Mouse (Mus musculus) CH12.LX (cell line): ENCODE measurements around the gene Arhgef12. TPM values are rescaled to one million over a fixed set of nuclear protein-coding genes. Genes with fewer than 3 reads are reported as not detected.

Experiments used
- DNase-seq: peaks from one replicate; pipeline ENCODE4 v3.0.0-alpha.2; 2013; ENCODE audit errors: extremely low read depth
- H3K27ac ChIP-seq: 2 replicates; pipeline ENCODE4 v1.5.1; 2012; ENCODE audit warnings: low read depth, mild to moderate bottlenecking, control low read depth, moderate library complexity; ENCODE audit not compliant: insufficient read depth
- H3K27me3 ChIP-seq: replicated peaks from 2 replicates; pipeline ENCODE3; 2012; ENCODE audit warnings: inconsistent platforms
- H3K36me3 ChIP-seq, 2 experiments: replicated peaks in 1 of 2; 2 replicates each; pipeline versions ENCODE3 to v1.6.1; 2012; ENCODE audit warnings: inconsistent platforms in 1 of 2, low read length in 1 of 2, mild to moderate bottlenecking in 1 of 2, mixed read lengths in 1 of 2, moderate library complexity in 1 of 2; ENCODE audit not compliant: control insufficient read depth in 1 of 2, insufficient read depth in 1 of 2
- H3K4me1 ChIP-seq, 2 experiments: 2 replicates each; pipeline ENCODE4 v1.6.1; 2012; ENCODE audit warnings: inconsistent platforms in 1 of 2, moderate library complexity in 1 of 2; ENCODE audit not compliant: insufficient read depth in 2 of 2, control insufficient read depth in 1 of 2
- H3K4me2 ChIP-seq: 2 replicates; pipeline ENCODE4 v1.6.1; 2012; ENCODE audit warnings: low read depth, mild to moderate bottlenecking, control low read depth; ENCODE audit not compliant: poor library complexity, insufficient read depth, severe bottlenecking
- H3K4me3 ChIP-seq, 3 experiments: fragments of 150-350 bp in 1 of 3; sonication (generic) in 1 of 3; replicated peaks in 1 of 3; 2 replicates each; pipeline versions ENCODE3 to v1.5.1; 2011 to 2012; ENCODE audit warnings: low read depth in 2 of 3, low read length in 2 of 3, mild to moderate bottlenecking in 2 of 3, moderate library complexity in 2 of 3, control low read depth in 1 of 3, improper control_type of control experiment in 1 of 3, inconsistent platforms in 1 of 3, mixed read lengths in 1 of 3; ENCODE audit not compliant: poor library complexity in 1 of 3
- H3K79me2 ChIP-seq: replicated peaks from 2 replicates; pipeline ENCODE4 v1.6.1; 2012; ENCODE audit warnings: mild to moderate bottlenecking, moderate library complexity; ENCODE audit not compliant: control insufficient read depth, poor library complexity, insufficient read depth, severe bottlenecking; ENCODE audit errors: extremely low read depth
- H3K9ac ChIP-seq: 2 replicates; pipeline ENCODE4 v1.6.1; 2012; ENCODE audit warnings: low read depth, mild to moderate bottlenecking, control low read depth, moderate library complexity; ENCODE audit not compliant: insufficient read depth
- H3K9me3 ChIP-seq: replicated peaks from 2 replicates; pipeline ENCODE3; 2012; ENCODE audit warnings: low read length, inconsistent platforms, mixed read lengths
- BHLHE40 ChIP-seq: IDR thresholded peaks from 2 replicates; pipeline ENCODE4 v1.6.1; 2011; ENCODE audit warnings: mild to moderate bottlenecking, low read depth, low read length, improper control_type of control experiment
- CHD1 ChIP-seq: IDR thresholded peaks from 2 replicates; pipeline ENCODE4 v1.6.1; 2012; ENCODE audit warnings: low read depth, low read length, improper control_type of control experiment, inconsistent platforms
- ELF1 ChIP-seq: IDR thresholded peaks from 2 replicates; pipeline ENCODE4 v1.6.1; 2014; ENCODE audit warnings: low read depth, mild to moderate bottlenecking, inconsistent platforms, low read length, improper control_type of control experiment
- IRF4 ChIP-seq: IDR thresholded peaks from 2 replicates; pipeline ENCODE4 v1.6.1; 2014; ENCODE audit warnings: low read depth, mild to moderate bottlenecking, inconsistent platforms, low read length, improper control_type of control experiment
- JUN ChIP-seq: IDR thresholded peaks from 2 replicates; pipeline ENCODE4 v1.6.1; 2011; ENCODE audit warnings: low read depth, mild to moderate bottlenecking, low read length, improper control_type of control experiment, moderate library complexity; ENCODE audit not compliant: insufficient read depth
- KAT2A ChIP-seq: IDR thresholded peaks from 2 replicates; pipeline ENCODE4 v1.6.1; 2012; ENCODE audit warnings: low read length, improper control_type of control experiment, inconsistent platforms; ENCODE audit not compliant: insufficient replicate concordance
- MAFK ChIP-seq: IDR thresholded peaks from 2 replicates; pipeline ENCODE4 v1.6.1; 2011; ENCODE audit warnings: low read length, improper control_type of control experiment; ENCODE audit not compliant: insufficient replicate concordance
- MAX ChIP-seq: IDR thresholded peaks from 2 replicates; pipeline ENCODE4 v1.6.1; 2011; ENCODE audit warnings: low read length, improper control_type of control experiment
- MAZ ChIP-seq: IDR thresholded peaks from 2 replicates; pipeline ENCODE4 v1.6.1; 2012; ENCODE audit warnings: low read depth, mild to moderate bottlenecking, inconsistent platforms, low read length, improper control_type of control experiment, moderate library complexity
- MXI1 ChIP-seq: IDR thresholded peaks from 2 replicates; pipeline ENCODE4 v1.6.1; 2011; ENCODE audit warnings: mild to moderate bottlenecking, low read depth, low read length, improper control_type of control experiment
- MYC ChIP-seq: IDR thresholded peaks from 2 replicates; pipeline ENCODE4 v1.6.1; 2011; ENCODE audit warnings: low read depth, mild to moderate bottlenecking, improper control_type of control experiment, low read length
- NRF1 ChIP-seq: IDR thresholded peaks from 2 replicates; pipeline ENCODE4 v1.6.1; 2014; ENCODE audit warnings: low read depth, mild to moderate bottlenecking, inconsistent platforms, low read length, improper control_type of control experiment, moderate library complexity
- POLR2A ChIP-seq: IDR thresholded peaks from 2 replicates; pipeline ENCODE4 v1.6.1; 2011; ENCODE audit warnings: low read depth, mild to moderate bottlenecking, improper control_type of control experiment, low read length
- SIN3A ChIP-seq: IDR thresholded peaks from 2 replicates; pipeline ENCODE4 v1.6.1; 2012; ENCODE audit warnings: low read length, improper control_type of control experiment, inconsistent platforms
- TBP ChIP-seq: conservative IDR thresholded peaks from 2 replicates; pipeline ENCODE4 v1.6.1; 2011; ENCODE audit warnings: low read depth, low read length, improper control_type of control experiment
- TCF12 ChIP-seq: IDR thresholded peaks from 2 replicates; pipeline ENCODE4 v1.6.1; 2014; ENCODE audit warnings: low read depth, mild to moderate bottlenecking, inconsistent platforms, low read length, improper control_type of control experiment
- UBTF ChIP-seq: IDR thresholded peaks from 2 replicates; pipeline ENCODE4 v1.6.1; 2012; ENCODE audit warnings: low read depth, mild to moderate bottlenecking, inconsistent platforms, low read length, improper control_type of control experiment, moderate library complexity
- USF1 ChIP-seq: IDR thresholded peaks from 2 replicates; pipeline ENCODE4 v1.6.1; 2014; ENCODE audit warnings: low read depth, mild to moderate bottlenecking, inconsistent platforms, low read length, improper control_type of control experiment
- USF2 ChIP-seq: conservative IDR thresholded peaks from 2 replicates; pipeline ENCODE4 v1.6.1; 2011; ENCODE audit warnings: low read depth, low read length, improper control_type of control experiment
- ZC3H11A ChIP-seq: IDR thresholded peaks from 2 replicates; pipeline ENCODE4 v1.6.1; 2012; ENCODE audit warnings: low read depth, mild to moderate bottlenecking, inconsistent platforms, low read length, improper control_type of control experiment
- ZKSCAN1 ChIP-seq: IDR thresholded peaks from 2 replicates; pipeline ENCODE4 v1.6.1; 2012; ENCODE audit warnings: low read depth, inconsistent platforms, low read length, improper control_type of control experiment, borderline replicate concordance
- ZMIZ1 ChIP-seq: IDR thresholded peaks from 2 replicates; pipeline ENCODE4 v1.6.1; 2012; ENCODE audit warnings: low read depth, mild to moderate bottlenecking, inconsistent platforms, low read length, improper control_type of control experiment
- ZNF384 ChIP-seq: IDR thresholded peaks from 2 replicates; pipeline ENCODE4 v1.6.1; 2012; ENCODE audit warnings: low read depth, low read length, improper control_type of control experiment, inconsistent platforms
- dilution Hi-C: fragments of 300-500 bp; cut with MboI; formaldehyde crosslinking; loops from 2 replicates; pipeline ENCODE4 v1.14.3; 2020; ENCODE audit warnings: low sequenced_read_pairs; ENCODE audit not compliant: extremely low pct_unique_long_range_greater_than_20kb, extremely low pct_ligation_motif_present
- in situ Hi-C: fragments of 300-500 bp; cut with MboI; formaldehyde crosslinking; loops from 3 replicates; pipeline ENCODE4 v1.14.3; 2019; ENCODE audit warnings: low sequenced_read_pairs, low pct_ligation_motif_present, low pct_unique_long_range_greater_than_20kb, mixed read lengths
- polyA plus RNA-seq: library from polyadenylated mRNA; unstranded; fragments of >175 nt; gene quantifications from 2 replicates; pipeline ENCODE4 v1.2.1, GENCODE M21; 2012; ENCODE audit warnings: low read depth; ENCODE audit not compliant: insufficient read length
- total RNA-seq, 2 experiments: library from RNA; depleted of rRNA; stranded (reverse); fragments of 300-350 nt in 1 of 2; fragments of >200 nt in 1 of 2; gene quantifications; 2 replicates each; pipeline ENCODE4 v1.2.3; 2012 to 2014

Gene Arhgef12
- total and polyA plus RNA-seq, 3 experiments: 4.9 to 9.4 (median 8.7) TPM

DNA sequence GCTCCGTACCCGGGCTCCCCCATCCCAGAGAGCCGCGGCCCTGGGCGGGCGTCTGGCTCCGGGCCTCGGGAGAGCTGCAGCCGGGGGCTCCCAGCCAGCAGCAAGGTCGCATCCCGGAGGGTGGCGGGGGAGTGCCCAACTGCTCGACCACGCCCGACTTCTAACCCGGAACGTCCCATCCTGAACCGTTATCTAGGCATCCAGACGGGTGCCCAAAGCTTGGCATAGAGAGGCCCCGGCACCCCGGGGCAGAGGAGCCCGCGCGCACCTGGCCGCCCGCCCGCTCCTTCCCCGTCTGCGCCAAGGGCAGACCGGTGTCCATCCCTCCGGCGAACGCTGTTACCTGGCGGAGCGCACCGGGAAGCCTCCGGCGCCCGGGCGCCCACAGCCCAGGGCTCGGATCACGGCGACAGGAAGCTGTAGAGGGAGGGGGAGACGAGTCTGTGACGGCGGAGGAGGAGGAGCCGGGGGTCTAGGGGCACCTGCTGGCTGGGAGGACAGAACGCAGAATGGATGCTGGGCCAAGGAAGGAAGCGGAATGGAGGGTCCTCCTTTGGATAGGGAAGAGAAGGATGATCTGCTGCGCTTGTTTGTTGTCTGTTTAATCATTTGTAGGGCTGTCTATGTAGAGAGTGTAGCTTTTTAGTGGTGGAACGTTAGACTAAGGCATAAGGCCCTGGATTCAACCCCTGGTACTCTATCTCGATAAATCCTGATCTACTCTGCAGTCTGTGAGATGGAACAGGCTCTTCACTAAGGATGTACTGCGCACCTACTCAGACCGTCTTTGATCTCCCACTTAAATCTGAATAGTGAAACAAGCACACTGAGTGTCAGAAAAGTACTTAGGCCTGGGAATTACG is 9.3 kb upstream of the Arhgef12 start, which contains the start of gene Tmem136 (continued):
- TF ChIP-seq CHD1: no peak
- TF ChIP-seq KAT2A: no peak
- TF ChIP-seq TCF12: peak; percentile 60; the same call in 1 of the 2 replicates
- TF ChIP-seq BHLHE40: no peak
- TF ChIP-seq TBP: 0 out of 2 replicates have a peak, but pooled peaks have one; percentile 33
- no peak; the same call in 1 of the 2 replicates for TF ChIP-seq SIN3A
- TF ChIP-seq USF1: no peak
- no peak for TF ChIP-seq ZNF384
- no peak for TF ChIP-seq ZKSCAN1
- no peak for TF ChIP-seq USF2
- no peak for TF ChIP-seq MAX
- peak; percentile 40; the same call in 1 of the 2 replicates for TF ChIP-seq ELF1
- TF ChIP-seq MYC: no peak

DNA sequence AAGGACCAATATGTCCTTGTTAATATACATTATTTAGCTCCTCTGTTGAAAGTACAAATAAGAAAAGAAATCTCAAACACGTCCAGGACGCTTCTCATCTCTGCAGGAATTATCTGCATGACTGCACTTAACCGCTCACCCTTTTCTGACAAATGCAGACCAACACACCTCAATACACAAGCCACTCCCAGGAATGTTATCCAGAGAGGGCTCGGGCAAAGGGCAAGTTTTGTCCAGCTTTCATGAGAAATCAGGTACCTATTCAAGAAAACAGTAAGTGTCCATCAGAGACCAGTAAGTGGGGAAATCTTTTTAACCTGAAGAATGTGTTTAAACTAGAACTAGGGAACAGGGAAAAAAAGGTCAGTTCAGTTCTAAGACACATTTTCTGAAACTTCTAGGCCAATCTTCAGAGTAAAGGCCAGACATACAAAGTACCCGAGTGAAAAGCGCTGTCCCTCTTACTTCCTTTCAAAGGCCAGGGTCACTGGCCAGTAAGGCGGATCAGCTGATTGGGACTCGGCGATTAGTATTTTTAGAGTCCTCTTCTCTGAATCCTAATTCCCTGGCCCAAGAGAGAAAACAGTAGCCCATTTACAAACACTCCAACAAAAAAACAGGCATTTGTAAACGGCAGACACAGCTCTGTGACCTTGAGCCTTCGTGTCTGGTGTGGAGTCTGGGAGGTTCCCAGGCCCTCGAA is 8.5 kb upstream of the Arhgef12 start:
- H3K9me3 ChIP-seq: no peaks in the 10 kb centered on the region
- H3K27ac ChIP-seq: no peak overlapping the region
- DNase-seq: no peak
- in situ Hi-C loops (no loop called here), dilution Hi-C loops (no loop called here)
- H3K79me2 ChIP-seq: no peaks in the 10 kb centered on the region
- H3K36me3 ChIP-seq: peaks cover 0 to 9% of the 10 kb centered on the region in 2 experiments
- TF ChIP-seq ZMIZ1 (no peak), ZKSCAN1 (no peak), IRF4 (no peak), JUN (no peak), MXI1 (no peak), ZC3H11A (no peak), UBTF (no peak), POLR2A (no peak), TBP (no peak), ZNF384 (no peak), MAZ (no peak), USF1 (no peak), MYC (no peak), NRF1 (no peak), MAFK (no peak)
- H3K9ac ChIP-seq: peak overlapping the region; percentile 91
- peak overlapping the region in 2 of 3 experiments; percentile 52 to 89 for H3K4me3 ChIP-seq
- H3K4me2 ChIP-seq: peak overlapping the region; percentile 94
- 0 out of 4 replicates have a peak, but pooled peaks cover 0 to 2% of the 10 kb centered on the region in 2 experiments for H3K4me1 ChIP-seq
- no peaks in the 10 kb centered on the region for H3K27me3 ChIP-seq
